Mouse (Mus musculus): Measurements from ENCODE around the gene Lep.

- TF ChIP-seq CTCF (IDR thresholded peaks at IDR 0.05; ENCODE audit: low read depth, low read length) (no peak), GATA1 (IDR thresholded peaks at IDR 0.05; ENCODE audit: borderline replicate concordance, low read length) (no peak), TAL1 (conservative IDR thresholded peaks at IDR 0.05; ENCODE audit: low read depth, low read length) (no peak)
These were observed 46.8 kb upstream of the Lep start for GRCm38 (mm10) chr6:29013216-29013615.
